9 mouse cellular contexts compared by ENCODE assay signal in the genomic region with DNA sequence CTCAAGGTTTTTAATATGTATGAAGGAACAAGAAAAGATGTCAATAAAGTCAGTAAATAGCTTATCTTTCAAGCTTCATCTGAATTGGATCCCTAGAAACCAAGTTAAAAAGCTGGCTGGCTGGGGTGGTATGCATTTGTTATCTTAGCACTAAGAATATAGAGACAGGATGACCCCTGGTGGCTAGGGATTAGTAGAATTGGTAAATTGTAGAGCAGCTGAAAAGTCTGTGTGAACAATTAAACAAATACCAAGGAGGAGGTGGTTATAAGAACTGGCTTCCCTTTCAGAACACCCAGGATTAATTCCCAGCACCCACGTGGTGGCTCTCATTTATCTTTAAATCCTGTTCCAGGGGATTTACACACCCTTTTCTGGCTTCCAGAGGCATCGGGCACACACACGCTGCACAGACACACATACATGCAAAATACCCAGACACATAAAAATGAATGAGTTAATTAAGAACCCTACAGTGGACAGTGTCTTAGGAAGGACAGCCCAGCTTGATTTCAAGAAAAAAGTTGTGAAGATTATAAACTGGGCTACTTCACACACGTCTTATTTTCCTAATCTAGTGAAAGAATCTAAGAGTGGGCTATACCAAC.
DNase-seq lines count a peak whose midpoint lies in the region; ATAC-seq and TF ChIP-seq lines count a peak whose summit lies in the region.
"Had no signal": no experiment of that assay in that cellular context is flagged by ENCODE, and none has a peak within 500 bp of the region (broad histone marks: within the 10 kb centered on the region; RNA-seq: fewer than 3 reads in every experiment).

No protein-coding gene starts in this region.

- no peak overlapping the region for H3K4me2 ChIP-seq in neural tube, embryonic 14.5 days (ENCODE audit: low read depth, low read length)
- H3K4me2 ChIP-seq: embryonic facial prominence, embryonic 13.5 days had no signal

- no peak overlapping the region for H3K9ac ChIP-seq in neural tube, embryonic 14.5 days (replicated peaks; ENCODE audit: low read depth, low read length)
- H3K9ac ChIP-seq: embryonic facial prominence, embryonic 13.5 days had no signal

- WGBS in cerebellum, adult 2 months, result 65% methylated on average over 4 of the region's 4 CpGs
- WGBS in neural tube, embryonic 14.5 days, result 63% methylated on average over 4 of the region's 4 CpGs

- TF ChIP-seq POLR2A in cerebellum, adult 2 months (IDR thresholded peaks at IDR 0.05; ENCODE audit: borderline replicate concordance, insufficient read depth, low read length), result no peak

- H3K36me3 ChIP-seq in neural tube, embryonic 14.5 days (ENCODE audit: control insufficient read depth, insufficient read depth, low read length), result no peaks in the 10 kb centered on the region
- H3K36me3 ChIP-seq: embryonic facial prominence, embryonic 13.5 days had no signal

- no peaks in the 10 kb centered on the region for H3K4me1 ChIP-seq in cerebellum, adult 2 months (ENCODE audit: control insufficient read depth, insufficient read depth, low read length)
- H3K4me1 ChIP-seq in neural tube, embryonic 14.5 days (ENCODE audit: control insufficient read depth, insufficient read depth, low read length), result no peaks in the 10 kb centered on the region
- H3K4me1 ChIP-seq: embryonic facial prominence, embryonic 13.5 days had no signal

- no peaks in the 10 kb centered on the region for H3K27me3 ChIP-seq in cerebellum, adult 2 months (ENCODE audit: control insufficient read depth, insufficient read depth, low read length)
- H3K27me3 ChIP-seq in neural tube, embryonic 14.5 days (ENCODE audit: control insufficient read depth, insufficient read depth, low read length), result no peaks in the 10 kb centered on the region
- H3K27me3 ChIP-seq: embryonic facial prominence, embryonic 13.5 days had no signal

- DNase-seq in cerebellum, postnatal 10 days, result peak; percentile 54 to 68
- DNase-seq in cerebellum, adult 2 months, result no peak
- no peak for DNase-seq in neural tube, embryonic 10.5 days (ENCODE audit: extremely low spot score, low spot score)
- no peak for DNase-seq in left cerebral cortex, adult 2 months (ENCODE audit: extremely low spot score in 1 of 2, low spot score in 2 of 2)
- DNase-seq in telencephalon, adult 2 months (ENCODE audit: low read depth, low spot score), result peak; percentile 12
- no peak for DNase-seq in heart, postnatal 4 days
- DNase-seq in thymus, postnatal 25 days, result no peak

- no peaks in the 10 kb centered on the region for H3K9me3 ChIP-seq in neural tube, embryonic 14.5 days (ENCODE audit: control insufficient read depth, low read length)
- H3K9me3 ChIP-seq: embryonic facial prominence, embryonic 13.5 days had no signal

- TF ChIP-seq CTCF in cerebellum, adult 2 months (IDR thresholded peaks at IDR 0.05; ENCODE audit: borderline replicate concordance, insufficient read depth, low read depth, low read length), result no peak
- peak; percentile 45 for TF ChIP-seq CTCF in left cerebral cortex, adult 2 months (IDR thresholded peaks at IDR 0.05)

- H3K27ac ChIP-seq in cerebellum, adult 2 months (ENCODE audit: insufficient read depth, low read length), result no peak overlapping the region
- no peak overlapping the region for H3K27ac ChIP-seq in neural tube, embryonic 14.5 days (ENCODE audit: low read depth, low read length)
- no peak overlapping the region for H3K27ac ChIP-seq in left cerebral cortex, adult 2 months
- H3K27ac ChIP-seq: embryonic facial prominence, embryonic 13.5 days had no signal

- H3K4me3 ChIP-seq in cerebellum, adult 2 months (replicated peaks; ENCODE audit: insufficient read depth, low read depth, low read length), result no peak overlapping the region
- no peak overlapping the region for H3K4me3 ChIP-seq in neural tube, embryonic 14.5 days (ENCODE audit: low read depth, low read length)
- H3K4me3 ChIP-seq in left cerebral cortex, adult 2 months, result no peak overlapping the region
- H3K4me3 ChIP-seq: embryonic facial prominence, embryonic 13.5 days had no signal

- 0 out of 2 replicates have a peak, but pooled peaks have one; percentile 51 for ATAC-seq in neural tube, embryonic 14.5 days (ENCODE audit: low read depth)

- intact Hi-C loops in left cerebral cortex, adult 2 months (cut with DNase I), result loop anchor here (1.0 to 5.0 kb wide), 2 partner anchors 232 to 1048 kb away; no protein-coding TSS in a partner anchor

Comparison
In these comparisons a context has a peak if more than half of its experiments do, and no peak if none do; other contexts are left out.
1. DNase-seq: peak in cerebellum, postnatal 10 days (2 of 2) and telencephalon, adult 2 months (single experiment); none in cerebellum, adult 2 months (0 of 2), neural tube, embryonic 10.5 days (single experiment), left cerebral cortex, adult 2 months (0 of 2), heart, postnatal 4 days (single experiment) and thymus, postnatal 25 days (single experiment).